Mouse (Mus musculus) sigmoid colon, adult 10 weeks (tissue): ENCODE results near the gene Golm1. TPM values are rescaled to one million over a fixed set of nuclear protein-coding genes. Genes with fewer than 3 reads are reported as not detected.

Source experiments
- polyA plus RNA-seq: library from polyadenylated mRNA; stranded (reverse); fragments of 350-450 nt; fragmentation: Illumina TruSeq; extraction: RNeasy Lipid Tissue Mini Kit (QIAGEN cat#74804); gene quantifications from one replicate; pipeline ENCODE4 v1.2.3, GENCODE M21; 2014; ENCODE audit warnings: low read depth, low replicate concordance

The Golm1 gene
- 555 TPM for polyA plus RNA-seq

DNA sequence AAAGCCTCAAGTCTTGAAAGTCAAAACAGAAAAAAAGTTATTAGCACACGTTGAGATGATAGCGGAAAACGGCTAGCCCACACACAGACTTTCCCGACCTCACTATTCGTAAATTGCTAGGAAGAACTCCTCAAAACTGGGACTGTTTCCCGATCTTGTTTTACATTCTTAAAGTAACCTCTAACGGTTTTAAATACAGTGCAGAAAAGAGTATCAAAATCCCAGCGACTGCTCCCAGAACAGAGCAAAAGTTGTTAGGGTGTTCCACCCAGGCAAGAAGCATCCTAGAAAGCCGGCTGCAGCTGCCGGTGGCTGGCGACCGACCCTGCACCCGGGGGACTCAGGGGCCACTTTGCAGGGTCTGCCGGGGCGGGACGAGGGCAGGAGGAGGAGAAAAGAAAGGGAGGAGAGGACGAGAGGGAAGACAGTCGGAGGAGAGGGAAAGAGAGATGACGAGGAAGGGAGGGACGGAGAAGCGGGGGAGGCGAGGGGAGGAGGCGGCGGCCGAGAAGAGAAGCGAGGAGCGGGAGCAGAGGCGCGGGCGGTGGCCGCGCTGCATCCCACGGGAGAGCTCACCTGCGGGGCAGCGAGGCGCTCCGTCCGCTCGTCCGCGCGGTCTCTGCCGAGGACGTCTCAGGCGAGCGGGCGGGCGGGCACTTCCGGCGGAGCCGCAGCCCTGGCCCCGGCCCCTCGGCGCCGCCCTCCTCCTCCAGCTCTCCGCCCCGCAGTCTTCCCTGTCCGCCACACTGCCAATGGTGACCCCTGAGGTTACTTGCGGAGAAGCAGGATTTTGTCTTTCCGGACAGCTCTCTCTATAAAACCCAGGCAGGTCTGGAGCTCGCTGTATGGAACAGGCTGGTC is at the start of gene Golm1:
Golm1 (minus strand) TSS at position 661 of the 861 bp plus-strand sequence.

GRCm38 (mm10) chr13:59711984-59712383 is 36.4 kb upstream of the Golm1 start, which contains the start of gene Spata31d1b:
Gene Spata31d1b (plus strand): TSS chr13:59712284.

GRCm38 (mm10) chr13:59710230-59710629 is 34.6 kb upstream of the Golm1 start, which contains the start of gene Spata31d1a:
Gene Spata31d1a (minus strand): TSS chr13:59710330.

DNA sequence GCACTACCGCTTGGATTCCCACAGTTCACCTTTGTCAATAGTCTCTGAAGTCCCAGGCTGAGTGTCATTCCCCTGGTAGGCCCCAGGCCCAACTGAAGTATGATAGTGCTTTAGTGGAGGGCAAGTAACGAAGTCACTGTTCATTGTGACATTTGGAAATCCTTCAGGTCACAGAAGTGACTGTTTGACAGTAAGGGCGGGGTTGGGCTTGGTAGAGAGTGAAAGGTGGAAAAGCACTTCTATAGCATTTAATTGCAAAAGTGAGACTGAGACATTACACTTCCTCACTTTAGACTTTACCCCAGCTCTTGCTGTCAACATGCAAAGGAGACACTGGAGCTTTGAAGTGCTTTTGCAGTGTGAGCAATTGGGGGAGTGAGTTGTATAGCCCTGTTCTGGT is 18.4 kb upstream of the Golm1 start, which contains the start of gene 4921517D22Rik:
4921517D22Rik (minus strand) TSS at position 101 of the 400 bp plus-strand sequence.

GRCm38 (mm10) chr13:59584947-59585647 is 90.5 kb downstream of the Golm1 start, which contains the start of the genes Agtpbp1 and Naa35:
Gene Agtpbp1 (minus strand): TSS chr13:59585227.
Gene Naa35 (plus strand): TSS chr13:59585259.

Other genes with a start within 250 kb of the Golm1 start
- gene Agtpbp1, start 90.6 kb downstream of the Golm1 start, polyA plus RNA-seq = 20.2 TPM
- 252 TPM for gene Naa35, start 90.6 kb downstream of the Golm1 start, polyA plus RNA-seq
- not detected for gene 4921517D22Rik, start 18.3 kb upstream of the Golm1 start, polyA plus RNA-seq
- not detected for gene Spata31d1a, start 34.5 kb upstream of the Golm1 start, polyA plus RNA-seq
- not detected for gene Spata31d1b, start 36.5 kb upstream of the Golm1 start, polyA plus RNA-seq
- not detected for gene Spata31d1d, start 55.9 kb upstream of the Golm1 start, polyA plus RNA-seq
- gene 1700014D04Rik, start 70.9 kb upstream of the Golm1 start, polyA plus RNA-seq = not detected
- 101 TPM for gene Isca1, start 94.0 kb upstream of the Golm1 start, polyA plus RNA-seq
- gene Gm49354, start 106.4 kb upstream of the Golm1 start, polyA plus RNA-seq = not detected
- 295 TPM for gene Tut7, start 147.3 kb upstream of the Golm1 start, polyA plus RNA-seq